ENCODE assay signal across 17 mouse cellular contexts in the genomic region with DNA sequence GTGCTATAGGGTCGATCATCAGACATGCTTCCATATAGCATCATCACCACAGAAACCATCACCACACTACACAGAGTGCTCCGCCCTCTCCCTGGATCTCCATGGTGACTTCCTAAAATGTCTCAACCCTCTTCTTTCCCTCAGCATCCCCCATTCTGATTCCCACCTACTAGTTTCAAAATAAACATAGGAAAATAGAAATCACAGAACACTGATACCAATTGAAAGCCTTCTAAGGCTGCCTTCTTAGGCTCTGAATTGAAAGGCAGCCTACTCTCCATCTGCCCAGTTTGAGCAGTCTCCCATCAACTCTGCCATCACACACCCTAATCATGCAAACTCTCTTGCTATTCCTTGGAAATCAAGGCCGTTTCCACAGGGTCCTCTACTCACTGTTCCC.
"Had no signal": no experiment of that assay in that cellular context is flagged by ENCODE, and none has a peak within 500 bp of the region (broad histone marks: within the 10 kb centered on the region; RNA-seq: fewer than 3 reads in every experiment).

No protein-coding gene starts in this region.

- H3K9me3 ChIP-seq: intestine, embryonic 15.5 days; limb, embryonic 12.5 days; liver, embryonic 13.5 days; lung, embryonic 15.5 days; megakaryocyte, embryonic 14.5 days; midbrain, embryonic 15.5 days; neural tube, embryonic 12.5 days; stomach, embryonic 15.5 days had no signal

- H3K36me3 ChIP-seq: intestine, embryonic 15.5 days; limb, embryonic 12.5 days; liver, embryonic 13.5 days; lung, embryonic 15.5 days; midbrain, embryonic 15.5 days; neural tube, embryonic 12.5 days; stomach, embryonic 15.5 days had no signal

- H3K27ac ChIP-seq: intestine, embryonic 15.5 days; limb, embryonic 12.5 days; liver, embryonic 13.5 days; lung, embryonic 15.5 days; macrophage; midbrain, embryonic 15.5 days; neural tube, embryonic 12.5 days; stomach, embryonic 15.5 days had no signal

- H3K4me3 ChIP-seq: intestine, embryonic 15.5 days; limb, embryonic 12.5 days; liver, embryonic 13.5 days; lung, embryonic 15.5 days; megakaryocyte, embryonic 14.5 days; midbrain, embryonic 15.5 days; neural tube, embryonic 12.5 days; stomach, embryonic 15.5 days had no signal

- H3K4me2 ChIP-seq: intestine, embryonic 15.5 days; limb, embryonic 12.5 days; liver, embryonic 13.5 days; lung, embryonic 15.5 days; midbrain, embryonic 11.5 days; midbrain, embryonic 15.5 days; neural tube, embryonic 12.5 days; stomach, embryonic 15.5 days had no signal

- DNase-seq: kidney, adult 18-20 months; kidney, postnatal 10 days; liver; liver, embryonic 13.5 days; liver, postnatal 0 days; lung, postnatal 14 days; thymus, adult 2 months; thymus, postnatal 25 days had no signal

- H3K4me1 ChIP-seq: limb, embryonic 12.5 days; liver, embryonic 13.5 days; midbrain, embryonic 15.5 days; neural tube, embryonic 12.5 days had no signal

- H3K27me3 ChIP-seq: intestine, embryonic 15.5 days; limb, embryonic 12.5 days; liver, embryonic 13.5 days; lung, embryonic 15.5 days; megakaryocyte, embryonic 14.5 days; midbrain, embryonic 15.5 days; neural tube, embryonic 12.5 days; stomach, embryonic 15.5 days had no signal

- ATAC-seq: intestine, embryonic 15.5 days; liver, postnatal 0 days; midbrain, embryonic 15.5 days had no signal

- H3K9ac ChIP-seq: intestine, embryonic 15.5 days; limb, embryonic 12.5 days; liver, embryonic 13.5 days; liver, postnatal 0 days; lung, embryonic 15.5 days; midbrain, embryonic 15.5 days; neural tube, embryonic 12.5 days; stomach, embryonic 15.5 days had no signal
